Mouse (Mus musculus) myocyte (in vitro differentiated cells): ENCODE results near the gene Zbtb42.

Source experiments
- CEBPB ChIP-seq: IDR thresholded peaks from 2 replicates; pipeline ENCODE4 v1.6.1; 2011; ENCODE audit warnings: mild to moderate bottlenecking, moderate library complexity; ENCODE audit not compliant: poor library complexity, insufficient read depth, severe bottlenecking
- MYOD1 ChIP-seq, 3 experiments: IDR thresholded peaks; one replicate each; pipeline ENCODE4 v1.6.1; 2011; ENCODE audit warnings: control low read depth in 2 of 3, low read depth in 2 of 3, mild to moderate bottlenecking in 2 of 3, moderate library complexity in 1 of 3; ENCODE audit not compliant: insufficient read length in 2 of 3, control insufficient read depth in 1 of 3
- POLR2A ChIP-seq: IDR thresholded peaks from one replicate; pipeline ENCODE4 v1.6.1; 2011; ENCODE audit warnings: low read depth, mild to moderate bottlenecking, control low read depth, moderate library complexity; ENCODE audit not compliant: insufficient read length
- REST ChIP-seq: IDR thresholded peaks from one replicate; pipeline ENCODE4 v1.6.1; 2011; ENCODE audit warnings: mild to moderate bottlenecking, control low read depth, moderate library complexity; ENCODE audit not compliant: insufficient read depth, insufficient read length
- TCF12 ChIP-seq: IDR thresholded peaks from one replicate; pipeline ENCODE4 v1.6.1; 2011; ENCODE audit warnings: mild to moderate bottlenecking, control low read depth; ENCODE audit not compliant: poor library complexity, insufficient read depth, severe bottlenecking
- USF1 ChIP-seq: IDR thresholded peaks from one replicate; pipeline ENCODE4 v1.6.1; 2011; ENCODE audit warnings: low read depth, mild to moderate bottlenecking, control low read depth, moderate library complexity

DNA sequence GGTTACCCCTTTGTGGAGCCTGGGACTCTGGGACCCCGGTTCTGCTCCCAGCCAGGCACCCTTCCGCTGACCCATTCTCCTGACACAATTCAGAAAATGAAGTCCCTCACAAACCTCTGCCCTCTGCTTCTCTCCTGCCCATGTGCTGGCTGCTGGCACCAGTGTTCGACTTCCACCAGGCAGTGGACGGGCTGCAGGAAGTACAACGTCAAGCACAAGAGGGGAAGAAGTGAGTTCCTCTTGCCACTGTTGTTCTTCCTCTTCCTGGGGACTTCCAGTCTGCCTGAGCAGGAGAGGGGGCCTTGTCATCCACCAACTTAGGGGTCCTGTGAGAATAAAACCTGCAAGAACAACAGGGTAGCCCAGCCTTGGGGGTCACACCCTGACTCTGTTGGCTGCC, 45.7 kb upstream of the Zbtb42 start:
- TF ChIP-seq POLR2A (no peak), REST (no peak), CEBPB (no peak), TCF12 (no peak), MYOD1 (IDR thresholded peaks at IDR 0.05; ENCODE audit: control insufficient read depth in 1 of 3, insufficient read length in 2 of 3, low read depth in 2 of 3) (no peak), USF1 (no peak)
